Mouse (Mus musculus) cerebellum, adult 2 months (tissue): ENCODE data around the gene Rsrc1.

Source experiments
- CTCF ChIP-seq: fragments of 200-500 bp; IDR thresholded peaks from 2 replicates; pipeline ENCODE4 v1.5.1; 2011; ENCODE audit warnings: low read depth, mild to moderate bottlenecking, control low read depth, low read length, moderate library complexity, borderline replicate concordance; ENCODE audit not compliant: insufficient read depth
- POLR2A ChIP-seq: fragments of 200-500 bp; IDR thresholded peaks from 2 replicates; pipeline ENCODE4 v1.6.1; 2011; ENCODE audit warnings: low read length, control low read depth, borderline replicate concordance; ENCODE audit not compliant: insufficient read depth

- TF ChIP-seq CTCF: no peak
- no peak for TF ChIP-seq POLR2A
These were observed 8.8 kb upstream of the Rsrc1 start for GRCm38 (mm10) chr3:66972191-66972950.
